18 mouse cellular contexts compared by ENCODE assay signal in genomic region chr7:16710604-16711003, GRCm38 (mm10). TPM values are rescaled to one million over a fixed set of nuclear protein-coding genes. Genes with fewer than 3 reads are reported as not detected.
DNase-seq lines count a peak whose midpoint lies in the region; TF ChIP-seq lines count a peak whose summit lies in the region.
"Had no signal": no experiment of that assay in that cellular context is flagged by ENCODE, and none has a peak within 500 bp of the region (broad histone marks: within the 10 kb centered on the region; RNA-seq: fewer than 3 reads in every experiment).

No protein-coding gene starts in this region.

- TF ChIP-seq CTCF in layer of hippocampus, adult 2 months (conservative IDR thresholded peaks at IDR 0.05), result peak; percentile 47

- DNase-seq in embryo, embryonic 10.5 days (ENCODE audit: low spot score), result peak; percentile 35
- no peak for DNase-seq in embryo, embryonic 11 days
- DNase-seq in layer of hippocampus, adult 2 months (ENCODE audit: low spot score in 2 of 2), result no peak
- no peak for DNase-seq in layer of hippocampus, adult 8-10 months (ENCODE audit: low spot score in 2 of 2)
- DNase-seq in thymus, postnatal 4 days, result peak; percentile 48
- no peak for DNase-seq in thymus, postnatal 25 days
- no peak for DNase-seq in spleen, adult 18-20 months
- DNase-seq in left cerebral cortex, postnatal 25 days (ENCODE audit: low spot score in 2 of 2), result no peak
- DNase-seq: adrenal gland, postnatal 10 days; cerebellum, adult 11 months; heart, adult 11 months; heart, postnatal 14 days; kidney, adult 18-20 months; retina, postnatal 1 day had no signal

- H3K4me3 ChIP-seq in layer of hippocampus, adult 2 months, result no peak overlapping the region
- H3K4me3 ChIP-seq: limb, embryonic 10.5 days; lung, embryonic 15.5 days; midbrain, embryonic 12.5 days; neural tube, embryonic 13.5 days had no signal

- H3K27ac ChIP-seq in layer of hippocampus, adult 2 months, result no peak overlapping the region
- H3K27ac ChIP-seq: limb, embryonic 10.5 days; lung, embryonic 15.5 days; midbrain, embryonic 12.5 days; neural tube, embryonic 13.5 days had no signal

- intact Hi-C loops in left cerebral cortex, postnatal 25 days (cut with DNase I), result no loop called here

RNA-seq across cellular contexts. Expression of gene Ceacam9, which starts 11.1 kb away (rescaled TPM):
- not detected for total RNA-seq in layer of hippocampus, adult 2 months (2021)
- total RNA-seq in layer of hippocampus, adult 8-10 months (2022), result not detected
- total RNA-seq in left cerebral cortex, postnatal 25 days (2021), result under 1 TPM in 1 of 2 experiments, not detected in 1; 0.25 TPM
- total RNA-seq: adrenal gland, postnatal 10 days; heart, postnatal 14 days had no signal

RNA-seq across cellular contexts. Expression of gene Ap2s1, which starts 27.6 kb away (rescaled TPM):
- total RNA-seq in layer of hippocampus, adult 2 months (2021), result 100 to 1,000 TPM; 237 to 271 TPM
- 100 to 1,000 TPM; 243 to 255 (median 246) TPM for total RNA-seq in layer of hippocampus, adult 8-10 months (2022)
- total RNA-seq in left cerebral cortex, postnatal 25 days (2021), result 100 to 1,000 TPM; 278 to 295 TPM

RNA-seq across cellular contexts. Expression of gene Ceacam15, which starts 35.1 kb away (rescaled TPM):
- total RNA-seq in layer of hippocampus, adult 2 months (2021), result not detected
- not detected for total RNA-seq in layer of hippocampus, adult 8-10 months (2022)
- total RNA-seq in left cerebral cortex, postnatal 25 days (2021), result not detected
- total RNA-seq: adrenal gland, postnatal 10 days; heart, postnatal 14 days had no signal

Comparison
In these comparisons a context has a peak if more than half of its experiments do, and no peak if none do; other contexts are left out.
1. DNase-seq: peak in embryo, embryonic 10.5 days (single experiment) and thymus, postnatal 4 days (single experiment); none in embryo, embryonic 11 days (single experiment), layer of hippocampus, adult 2 months (0 of 2), layer of hippocampus, adult 8-10 months (0 of 2), thymus, postnatal 25 days (single experiment), spleen, adult 18-20 months (0 of 2) and left cerebral cortex, postnatal 25 days (0 of 2).